Mouse (Mus musculus): ENCODE measurements around the gene Dnah7a.
"Not testable (repeated sequence)": the region's sequence is repeated elsewhere in the genome, so short reads cannot be mapped to it uniquely, and the experiment has no call there.

Dnah7a gene

GRCm38 (mm10) chr1:53706431-53707361, at the start of gene Dnah7a:
Dnah7a (minus strand) TSS chr1:53706784.
- DNase-seq (ENCODE audit: low read depth, low spot score) = peak; percentile 86

- DNase-seq (ENCODE audit: low read depth, low spot score) = not testable (repeated sequence)
Measured at GRCm38 (mm10) chr1:53753501-53753900, 46.9 kb upstream of the Dnah7a start.

GRCm38 (mm10) chr1:53751144-53751543, 44.6 kb upstream of the Dnah7a start:
- DNase-seq (ENCODE audit: low read depth, low spot score) = no peak

- not testable (repeated sequence) for DNase-seq (ENCODE audit: low read depth, low spot score)
Measured at GRCm38 (mm10) chr1:53750697-53751096, 44.1 kb upstream of the Dnah7a start.

- DNase-seq (ENCODE audit: low read depth, low spot score) = not testable (repeated sequence)
Measured at GRCm38 (mm10) chr1:53749881-53750385, 43.3 kb upstream of the Dnah7a start.

GRCm38 (mm10) chr1:53748571-53748970, 42.0 kb upstream of the Dnah7a start:
- no peak for DNase-seq (ENCODE audit: low read depth, low spot score)

- no peak for DNase-seq (ENCODE audit: low read depth, low spot score)
Measured at GRCm38 (mm10) chr1:53746001-53746400, 39.4 kb upstream of the Dnah7a start.

GRCm38 (mm10) chr1:53741742-53742458, 35.3 kb upstream of the Dnah7a start:
- no peak for DNase-seq (ENCODE audit: low read depth, low spot score)

GRCm38 (mm10) chr1:53740777-53741336, 34.3 kb upstream of the Dnah7a start:
- no peak for DNase-seq (ENCODE audit: low read depth, low spot score)

GRCm38 (mm10) chr1:53740077-53740776, 33.6 kb upstream of the Dnah7a start:
- DNase-seq (ENCODE audit: low read depth, low spot score) = not testable (repeated sequence)

- DNase-seq (ENCODE audit: low read depth, low spot score) = no peak
Measured at GRCm38 (mm10) chr1:53736583-53736982, 30.0 kb upstream of the Dnah7a start.

GRCm38 (mm10) chr1:53728489-53729225, 22.1 kb upstream of the Dnah7a start:
- no peak for DNase-seq (ENCODE audit: low read depth, low spot score)

- DNase-seq (ENCODE audit: low read depth, low spot score) = no peak
Measured at GRCm38 (mm10) chr1:53726883-53727282, 20.3 kb upstream of the Dnah7a start.

GRCm38 (mm10) chr1:53721353-53721752, 14.8 kb upstream of the Dnah7a start:
- DNase-seq (ENCODE audit: low read depth, low spot score) = no peak

- no peak for DNase-seq (ENCODE audit: low read depth, low spot score)
Measured at GRCm38 (mm10) chr1:53720601-53721351, 14.2 kb upstream of the Dnah7a start.

- DNase-seq (ENCODE audit: low read depth, low spot score) = no peak
Measured at GRCm38 (mm10) chr1:53715966-53716515, 9.5 kb upstream of the Dnah7a start.

- peak; percentile 72 for DNase-seq (ENCODE audit: low read depth, low spot score)
Measured at GRCm38 (mm10) chr1:53715446-53715845, 8.9 kb upstream of the Dnah7a start.

GRCm38 (mm10) chr1:53713383-53713782, 6.8 kb upstream of the Dnah7a start:
- DNase-seq (ENCODE audit: low read depth, low spot score) = not testable (repeated sequence)

- no peak for DNase-seq (ENCODE audit: low read depth, low spot score)
Measured at GRCm38 (mm10) chr1:53711069-53711468, 4.5 kb upstream of the Dnah7a start.

GRCm38 (mm10) chr1:53709602-53710001, 3.0 kb upstream of the Dnah7a start:
- not testable (repeated sequence) for DNase-seq (ENCODE audit: low read depth, low spot score)

Measured in mesoderm, embryonic 11.5 days (tissue).